Mouse (Mus musculus) thymus, adult 2 months (tissue): ENCODE measurements at regions not wholly inside any gene's neighbourhood (a gene's known extent, or its start where the extent isn't known, plus 50 kb on each side); places are given as distances from the start of the nearest gene placed in this dataset.

ENCODE experiments used
- DNase-seq: peaks from one replicate; pipeline ENCODE4 v3.0.0; 2021
- H3K27ac ChIP-seq: fragments of 200-500 bp; 2 replicates; pipeline ENCODE4 v1.5.1; 2012; ENCODE audit warnings: low read length, control low read depth; ENCODE audit not compliant: control insufficient read depth, insufficient read depth
- H3K27me3 ChIP-seq: fragments of 200-500 bp; 2 replicates; pipeline ENCODE4 v1.6.1; 2012; ENCODE audit warnings: mild to moderate bottlenecking, low read length, moderate library complexity, mixed read lengths; ENCODE audit not compliant: control insufficient read depth, insufficient read depth
- H3K36me3 ChIP-seq: fragments of 200-500 bp; 2 replicates; pipeline ENCODE4 v1.6.1; 2012; ENCODE audit warnings: mild to moderate bottlenecking, low read length, moderate library complexity; ENCODE audit not compliant: control insufficient read depth, insufficient read depth
- H3K4me1 ChIP-seq: fragments of 200-500 bp; replicated peaks from 2 replicates; pipeline ENCODE4 v1.6.1; 2012; ENCODE audit warnings: low read length; ENCODE audit not compliant: control insufficient read depth, insufficient read depth
- H3K4me3 ChIP-seq: fragments of 200-500 bp; 2 replicates; pipeline ENCODE4 v1.5.1; 2012; ENCODE audit warnings: mild to moderate bottlenecking, low read length, control low read depth, moderate library complexity; ENCODE audit not compliant: control insufficient read depth, insufficient read depth
- CTCF ChIP-seq: fragments of 200-500 bp; IDR thresholded peaks from 2 replicates; pipeline ENCODE4 v1.5.1; 2012; ENCODE audit warnings: mild to moderate bottlenecking, control low read depth, low read length, moderate library complexity, borderline replicate concordance; ENCODE audit not compliant: control insufficient read depth, poor library complexity, insufficient read depth; ENCODE audit errors: extremely low read depth
- POLR2A ChIP-seq: fragments of 200-500 bp; IDR thresholded peaks from 2 replicates; pipeline ENCODE4 v1.6.1; 2012; ENCODE audit warnings: mild to moderate bottlenecking, low read length, control low read depth, moderate library complexity; ENCODE audit not compliant: control insufficient read depth, poor library complexity, insufficient read depth; ENCODE audit errors: extremely low read depth
- WGBS: fragments of 180-500 bp; shearing (Covaris S2); methylation state at CpG from one replicate; pipeline ENCODE4 v1.1.7; 2018; 5-methylcytosine and 5-hydroxymethylcytosine counted together

DNA sequence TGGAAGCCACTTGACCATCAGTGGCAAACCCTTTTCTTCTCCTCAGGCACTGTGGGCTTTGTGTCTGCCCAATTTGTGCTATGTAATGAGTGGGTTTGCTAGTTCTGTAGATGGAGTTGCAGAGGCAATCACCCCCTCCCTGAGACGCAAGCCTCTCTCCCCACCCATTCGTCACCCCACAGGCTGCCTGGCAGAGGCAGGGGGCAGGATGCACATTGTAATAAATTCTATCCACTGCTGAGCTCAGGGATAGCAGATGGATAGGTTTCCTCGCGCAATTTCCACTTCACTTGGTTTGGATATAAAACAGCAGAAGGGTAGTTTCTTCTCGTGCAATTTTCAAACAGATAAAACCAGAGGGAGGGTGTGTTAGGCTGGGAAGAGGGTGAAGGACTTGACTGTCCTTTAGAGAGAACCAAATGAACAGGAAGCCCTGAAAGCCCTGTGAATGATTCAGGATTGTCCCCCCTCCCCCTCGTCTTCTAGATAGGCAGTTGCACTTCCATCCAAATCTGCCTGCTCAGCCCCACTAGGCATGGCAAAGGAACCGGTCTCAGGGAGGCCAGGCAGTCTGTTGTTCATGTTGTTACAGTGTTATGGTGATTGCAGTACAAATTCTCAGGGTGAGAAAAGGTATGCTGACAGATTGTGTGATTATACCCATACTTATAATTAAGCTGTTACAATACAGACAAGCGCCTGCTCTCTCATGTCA is 286.0 kb upstream of the Tle4 start:
- TF ChIP-seq POLR2A (no peak), CTCF (no peak)
- no peak for DNase-seq
- H3K36me3 ChIP-seq, result no peaks in the 10 kb centered on the region
- H3K27me3 ChIP-seq, result no peaks in the 10 kb centered on the region
- WGBS, result 41% methylated on average over 8 of the region's 8 CpGs
- H3K4me3 ChIP-seq, result no peak overlapping the region
- no peaks in the 10 kb centered on the region for H3K4me1 ChIP-seq
- no peak overlapping the region for H3K27ac ChIP-seq

DNA sequence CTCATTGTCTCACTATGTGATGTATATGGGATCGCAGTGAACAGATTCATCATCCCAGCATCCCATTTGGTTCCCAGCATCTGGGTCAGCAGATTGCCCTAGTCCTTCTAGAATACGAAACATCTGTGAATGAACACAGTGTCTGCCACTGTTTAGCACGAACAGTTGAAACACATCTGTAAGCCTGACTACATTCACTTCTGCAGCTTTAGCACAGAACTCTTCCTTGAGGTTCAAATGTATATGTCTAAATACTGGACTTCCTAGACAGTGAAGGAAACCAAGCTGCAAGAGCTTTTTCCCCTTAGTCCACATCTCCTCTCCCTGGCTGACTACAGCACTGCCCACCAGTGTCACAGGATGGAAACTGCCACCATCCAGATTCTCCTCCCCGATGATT is 283.0 kb upstream of the Tle4 start:
- 92% methylated on average over 4 of the region's 4 CpGs for WGBS
- Histone ChIP-seq H3K27me3 (no peaks in the 10 kb centered on the region), H3K27ac (no peak overlapping the region), H3K36me3 (no peaks in the 10 kb centered on the region), H3K4me3 (no peak overlapping the region), H3K4me1 (no peaks in the 10 kb centered on the region)
- TF ChIP-seq CTCF, result no peak
- no peak for TF ChIP-seq POLR2A
- no peak for DNase-seq

DNA sequence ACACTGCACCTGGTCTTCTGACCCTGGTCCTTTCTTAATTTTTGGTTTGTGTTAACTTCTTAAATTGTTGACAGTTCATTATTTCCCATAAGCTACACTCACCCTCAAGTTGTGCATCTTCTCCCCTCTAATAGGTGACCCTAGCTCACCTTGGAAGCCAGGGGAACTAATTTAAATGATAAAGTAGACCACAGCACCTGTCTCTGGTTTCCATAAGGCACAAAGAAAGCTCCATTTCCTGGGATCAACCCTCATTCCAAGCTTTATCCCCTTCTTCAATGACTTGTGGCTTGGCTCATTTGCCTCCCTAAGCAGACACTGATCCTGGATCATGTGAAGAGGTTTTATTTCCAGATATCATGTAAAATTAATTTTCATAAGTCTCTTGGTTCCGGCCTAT is 276.1 kb upstream of the Tle4 start:
- WGBS, result 95% methylated on average over 1 of the region's 1 CpGs
- TF ChIP-seq POLR2A (no peak), CTCF (no peak)
- H3K27me3 ChIP-seq, result no peaks in the 10 kb centered on the region

DNA sequence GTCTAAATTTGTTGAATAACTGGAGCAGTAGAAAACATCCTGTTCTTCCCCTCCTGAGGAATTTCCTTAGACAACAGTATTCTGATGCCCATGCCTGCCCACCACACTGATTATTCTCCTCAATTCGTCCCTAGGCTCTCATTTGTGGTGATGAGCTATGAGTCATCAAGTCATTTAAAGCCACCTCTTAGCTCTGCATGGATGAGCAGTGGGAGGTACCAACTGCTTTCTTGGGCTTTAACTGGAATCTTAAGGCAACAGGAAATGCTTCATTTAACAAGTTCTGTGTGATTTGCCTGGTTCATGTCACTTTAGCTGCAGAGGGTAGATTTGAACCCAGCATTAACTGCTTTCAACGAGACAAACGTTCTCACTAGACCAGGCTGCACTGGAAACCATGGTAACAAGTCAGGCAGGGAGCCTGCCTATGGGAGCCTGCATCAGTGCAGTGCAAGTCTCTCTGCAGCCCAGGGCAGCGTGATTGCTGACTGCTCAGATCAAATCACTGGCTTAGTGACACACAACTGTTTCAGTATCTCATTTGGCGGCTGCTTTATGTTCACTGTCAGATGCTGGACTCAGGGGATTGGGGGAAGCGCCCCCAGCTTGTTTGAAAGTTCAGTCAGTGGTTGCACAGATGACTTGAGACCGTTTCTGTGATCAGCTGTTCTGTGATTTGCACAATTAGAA is 273.5 kb upstream of the Tle4 start:
- Histone ChIP-seq H3K36me3 (no peaks in the 10 kb centered on the region), H3K4me3 (no peak overlapping the region), H3K27ac (no peak overlapping the region), H3K4me1 (no peaks in the 10 kb centered on the region), H3K27me3 (no peaks in the 10 kb centered on the region)
- WGBS, result 28% methylated on average over 7 of the region's 7 CpGs
- no peak for DNase-seq
- no peak for TF ChIP-seq POLR2A
- TF ChIP-seq CTCF, result no peak

More for the DNA sequence above, 276.1 kb upstream of the Tle4 start:
- no peak overlapping the region for H3K27ac ChIP-seq
- no peaks in the 10 kb centered on the region for H3K4me1 ChIP-seq
- DNase-seq, result no peak
- H3K4me3 ChIP-seq, result no peak overlapping the region
- no peaks in the 10 kb centered on the region for H3K36me3 ChIP-seq

DNA sequence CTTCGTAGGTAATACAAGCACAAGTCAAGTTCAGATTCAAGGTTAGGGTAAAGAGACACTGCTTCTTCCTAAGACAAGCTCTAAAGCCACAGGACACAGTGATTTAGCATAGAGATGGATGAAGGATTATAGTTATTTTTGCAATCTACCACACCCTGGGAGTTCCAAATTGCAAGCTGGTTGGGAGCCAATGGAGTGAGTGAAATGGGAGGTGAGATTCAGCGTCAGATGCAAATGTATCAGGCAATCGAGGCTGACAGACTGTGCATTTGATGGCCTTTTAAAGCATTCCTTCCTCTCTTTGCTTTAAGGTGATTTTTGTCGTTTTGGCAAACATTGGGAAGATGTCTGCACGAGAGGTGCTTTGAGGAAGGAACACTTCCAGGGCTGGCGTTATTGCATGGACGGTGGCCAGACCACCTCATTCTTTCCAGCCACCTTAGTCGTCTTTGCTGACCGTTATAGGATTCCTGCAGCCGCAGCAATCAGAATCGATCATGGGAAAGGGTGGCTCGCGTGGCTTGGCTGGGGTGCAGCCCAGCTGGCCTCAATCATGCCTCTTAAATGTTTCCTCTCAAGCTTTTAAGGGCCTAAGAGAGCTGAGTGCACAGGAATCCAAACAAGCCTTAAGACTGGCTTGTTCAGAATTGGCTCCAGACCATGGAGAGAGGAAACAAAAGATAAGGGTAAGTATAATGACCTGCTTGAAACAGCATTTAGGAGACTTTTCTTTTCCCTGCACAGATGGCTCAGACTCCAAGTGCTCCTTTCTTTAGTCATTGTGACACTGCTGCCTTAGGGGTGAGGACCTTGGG is 265.0 kb upstream of the Tle4 start:
- H3K27ac ChIP-seq, result no peak overlapping the region
- no peaks in the 10 kb centered on the region for H3K36me3 ChIP-seq
- H3K4me1 ChIP-seq, result no peaks in the 10 kb centered on the region
- WGBS, result 56% methylated on average over 13 of the region's 13 CpGs
- H3K27me3 ChIP-seq, result no peaks in the 10 kb centered on the region
- TF ChIP-seq CTCF, result no peak
- TF ChIP-seq POLR2A, result no peak
- no peak overlapping the region for H3K4me3 ChIP-seq
- no peak for DNase-seq

DNA sequence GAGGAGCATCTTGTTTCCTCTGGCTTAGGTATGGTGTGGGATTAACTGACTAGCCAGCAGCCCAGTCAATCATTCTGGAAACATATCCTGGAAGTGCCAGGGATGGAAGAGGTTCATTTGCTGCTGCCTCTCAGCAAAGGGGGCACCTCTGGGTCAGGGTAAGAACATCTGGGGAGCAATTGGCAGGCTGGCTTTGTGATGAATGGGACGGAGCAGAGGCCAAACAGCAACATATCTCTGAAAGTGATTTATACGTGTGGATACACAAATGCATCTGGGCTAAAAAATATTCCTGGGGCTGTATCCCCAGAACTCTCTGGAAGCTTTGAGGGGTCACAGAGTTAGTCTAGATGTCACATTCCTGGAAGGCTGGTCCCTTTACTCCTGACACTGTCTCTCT is 257.2 kb upstream of the Tle4 start:
- 92% methylated on average over 2 of the region's 2 CpGs for WGBS
- no peak overlapping the region for H3K27ac ChIP-seq
- no peaks in the 10 kb centered on the region for H3K36me3 ChIP-seq
- no peak for TF ChIP-seq CTCF
- no peak for TF ChIP-seq POLR2A
- H3K4me3 ChIP-seq, result no peak overlapping the region
- no peaks in the 10 kb centered on the region for H3K4me1 ChIP-seq
- no peak for DNase-seq
- no peaks in the 10 kb centered on the region for H3K27me3 ChIP-seq
